Mouse (Mus musculus): ENCODE results near the gene Iqch. TPM values are rescaled to one million over a fixed set of nuclear protein-coding genes. Genes with fewer than 3 reads are reported as not detected.

The Iqch gene
- polyA plus RNA-seq, 1 experiment from 2014 or later, result 0.21 TPM

DNA sequence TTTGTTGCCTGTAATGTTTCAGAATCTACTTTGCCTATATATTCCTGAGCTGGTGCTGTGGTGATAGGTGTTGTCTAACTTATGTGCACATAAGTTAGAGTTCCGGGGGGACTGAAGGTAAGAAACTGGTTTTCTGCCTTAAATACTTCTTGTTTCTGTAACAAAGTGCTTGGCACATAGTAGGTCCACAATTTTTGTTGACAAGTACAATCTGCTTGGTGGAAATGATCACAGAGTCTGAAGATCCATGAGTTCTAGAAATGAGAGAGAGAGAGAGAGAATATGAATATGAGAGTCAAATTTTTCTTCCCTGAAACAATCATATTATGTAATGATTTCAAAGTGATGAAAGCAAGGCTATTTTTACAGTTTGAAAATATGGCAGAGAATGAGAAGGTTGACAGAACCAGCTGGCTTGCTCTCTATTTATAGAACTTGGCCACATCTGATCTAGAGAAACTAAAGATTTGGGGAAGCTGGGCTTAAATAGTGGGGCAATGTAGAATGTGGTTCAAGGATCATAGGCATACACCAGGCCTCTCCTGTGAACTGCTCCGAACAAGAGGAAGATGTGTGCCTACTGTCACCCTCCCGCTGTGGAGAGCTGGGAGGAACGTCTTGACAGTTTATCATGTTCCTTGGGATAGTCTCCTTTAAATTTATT, 39.8 kb upstream of the Iqch start:
- Histone ChIP-seq H3K4me3 (ENCODE audit: low read length) (no peak overlapping the region), H3K36me3 (ENCODE audit: control insufficient read depth, insufficient read depth, low read length) (peaks cover 4% of the 10 kb centered on the region), H3K4me2 (ENCODE audit: low read depth, low read length) (no peak overlapping the region), H3K9me3 (ENCODE audit: control insufficient read depth, low read length) (no peaks in the 10 kb centered on the region), H3K9ac (ENCODE audit: low read length) (no peak overlapping the region), H3K27me3 (ENCODE audit: control insufficient read depth, insufficient read depth, low read depth, low read length) (no peaks in the 10 kb centered on the region), H3K27ac (ENCODE audit: low read length) (no peak overlapping the region), H3K4me1 (replicated peaks; ENCODE audit: control insufficient read depth, insufficient read depth, low read length) (no peaks in the 10 kb centered on the region)
- WGBS, result 81% methylated on average over 4 of the region's 4 CpGs
- ATAC-seq (ENCODE audit: low read depth), result no peak

DNA sequence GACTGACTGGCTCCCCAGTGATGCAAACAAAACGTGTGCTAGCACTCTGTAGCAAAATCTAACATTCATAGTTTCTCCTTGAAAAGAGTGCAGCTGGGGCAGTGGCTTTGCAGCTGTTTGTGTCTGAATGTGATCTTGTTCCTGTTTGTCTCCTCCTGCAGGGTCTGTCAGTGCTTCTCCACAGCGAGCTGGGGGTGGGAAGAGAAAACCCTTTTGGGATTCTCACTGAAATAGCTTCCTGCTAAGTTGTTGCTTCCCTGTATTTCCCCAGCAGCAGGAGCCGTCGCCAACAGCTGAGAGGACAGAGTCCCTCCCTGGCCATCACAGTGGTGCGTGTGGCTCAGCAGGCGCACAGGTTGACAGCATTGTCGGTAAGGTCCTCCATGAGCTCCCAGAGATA, 33.8 kb upstream of the Iqch start:
- ATAC-seq (ENCODE audit: low read depth), result no peak
- Histone ChIP-seq H3K4me2 (ENCODE audit: low read depth, low read length) (no peak overlapping the region), H3K27ac (ENCODE audit: low read length) (no peak overlapping the region), H3K4me1 (replicated peaks; ENCODE audit: control insufficient read depth, insufficient read depth, low read length) (peaks cover 11% of the 10 kb centered on the region; the same call in 1 of the 2 replicates), H3K9me3 (ENCODE audit: control insufficient read depth, low read length) (no peaks in the 10 kb centered on the region), H3K36me3 (ENCODE audit: control insufficient read depth, insufficient read depth, low read length) (peaks cover 4% of the 10 kb centered on the region), H3K27me3 (ENCODE audit: control insufficient read depth, insufficient read depth, low read depth, low read length) (no peaks in the 10 kb centered on the region), H3K4me3 (ENCODE audit: low read length) (no peak overlapping the region), H3K9ac (ENCODE audit: low read length) (no peak overlapping the region)
- WGBS, result 80% methylated on average over 7 of the region's 7 CpGs

DNA sequence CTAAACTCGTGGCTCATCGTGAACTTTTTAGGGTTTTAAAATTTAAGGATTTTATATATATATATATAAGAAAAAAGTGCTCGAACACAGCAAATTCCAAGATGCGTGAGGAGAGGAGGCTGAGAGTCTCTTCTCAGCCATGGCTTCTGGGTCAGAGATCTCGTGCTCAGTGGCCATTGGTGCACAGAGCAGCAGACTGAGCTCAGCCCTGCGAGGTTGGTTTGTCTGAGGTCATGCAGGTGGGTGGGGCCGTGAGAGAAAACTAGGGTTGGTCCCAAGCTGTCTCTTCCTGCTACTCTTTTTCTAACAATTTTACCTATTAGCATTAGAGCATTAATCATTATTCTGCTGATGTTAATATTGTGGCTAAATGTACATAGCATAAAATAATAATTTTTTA, 31.0 kb upstream of the Iqch start:
- H3K36me3 ChIP-seq (ENCODE audit: control insufficient read depth, insufficient read depth, low read length), result peaks cover 4% of the 10 kb centered on the region; the same call in 1 of the 2 replicates
- no peak overlapping the region for H3K9ac ChIP-seq (ENCODE audit: low read length)
- peak; percentile 51; the same call in 1 of the 2 replicates for ATAC-seq (ENCODE audit: low read depth)
- no peaks in the 10 kb centered on the region for H3K27me3 ChIP-seq (ENCODE audit: control insufficient read depth, insufficient read depth, low read depth, low read length)
- 49% methylated on average over 7 of the region's 7 CpGs for WGBS
- 0 out of 2 replicates have a peak overlapping the region, but pooled peaks have one; percentile 25 for H3K4me2 ChIP-seq (ENCODE audit: low read depth, low read length)
- peaks cover 11% of the 10 kb centered on the region; the same call in 1 of the 2 replicates for H3K4me1 ChIP-seq (replicated peaks; ENCODE audit: control insufficient read depth, insufficient read depth, low read length)
- H3K4me3 ChIP-seq (ENCODE audit: low read length), result no peak overlapping the region
- no peaks in the 10 kb centered on the region for H3K9me3 ChIP-seq (ENCODE audit: control insufficient read depth, low read length)
- H3K27ac ChIP-seq (ENCODE audit: low read length), result peak overlapping the region; percentile 38; the same call in 1 of the 2 replicates

DNA sequence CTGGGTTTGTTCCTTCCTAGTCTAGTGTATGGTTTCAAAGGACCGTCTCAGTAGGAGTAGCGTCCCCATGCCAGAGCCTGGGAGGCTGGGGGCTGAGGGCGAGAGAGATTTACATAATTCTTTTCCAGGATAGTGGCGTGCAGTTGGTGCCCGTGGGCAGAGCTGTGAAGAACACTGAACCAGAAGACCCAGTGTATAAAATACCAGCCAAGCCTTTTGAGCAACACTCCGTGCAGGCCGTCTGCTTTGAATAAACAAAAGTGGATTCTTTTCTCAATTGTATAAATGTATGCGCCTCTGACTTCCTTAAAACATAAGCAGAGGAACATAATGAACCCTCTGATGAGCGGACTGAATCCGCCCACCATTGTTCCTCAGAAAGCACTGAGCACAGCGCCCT, 30.6 kb upstream of the Iqch start:
- Histone ChIP-seq H3K36me3 (ENCODE audit: control insufficient read depth, insufficient read depth, low read length) (peaks cover 5% of the 10 kb centered on the region; the same call in 1 of the 2 replicates), H3K9ac (ENCODE audit: low read length) (no peak overlapping the region), H3K27me3 (ENCODE audit: control insufficient read depth, insufficient read depth, low read depth, low read length) (no peaks in the 10 kb centered on the region), H3K9me3 (ENCODE audit: control insufficient read depth, low read length) (no peaks in the 10 kb centered on the region), H3K4me3 (ENCODE audit: low read length) (no peak overlapping the region), H3K4me1 (replicated peaks; ENCODE audit: control insufficient read depth, insufficient read depth, low read length) (peaks cover 11% of the 10 kb centered on the region; the same call in 1 of the 2 replicates), H3K4me2 (ENCODE audit: low read depth, low read length) (peak overlapping the region; percentile 25), H3K27ac (ENCODE audit: low read length) (peak overlapping the region; percentile 38)
- WGBS, result 45% methylated on average over 11 of the region's 11 CpGs
- ATAC-seq (ENCODE audit: low read depth), result peak; percentile 75

DNA sequence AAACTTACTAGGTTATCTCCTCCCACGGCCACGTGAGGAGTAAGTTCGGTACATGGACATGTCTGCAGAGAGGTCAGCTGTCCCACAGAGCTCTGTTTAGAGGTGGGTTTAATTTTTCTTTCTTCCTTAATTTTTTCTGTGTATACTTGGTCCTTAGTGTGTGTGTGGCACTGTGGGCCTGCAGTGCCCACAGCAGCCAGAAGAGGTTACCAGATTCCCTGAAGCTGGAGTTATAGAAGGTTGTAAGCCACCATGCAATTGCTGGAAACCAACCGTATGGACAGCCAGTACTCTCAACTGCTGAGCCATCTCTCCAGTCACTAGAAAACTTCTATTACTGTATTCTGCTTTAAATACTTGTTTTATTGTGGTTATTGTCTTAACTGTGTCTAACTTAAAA, 29.8 kb upstream of the Iqch start:
- Histone ChIP-seq H3K27me3 (ENCODE audit: control insufficient read depth, insufficient read depth, low read depth, low read length) (no peaks in the 10 kb centered on the region), H3K4me3 (ENCODE audit: low read length) (no peak overlapping the region), H3K36me3 (ENCODE audit: control insufficient read depth, insufficient read depth, low read length) (peaks cover 9% of the 10 kb centered on the region; the same call in 1 of the 2 replicates), H3K4me1 (replicated peaks; ENCODE audit: control insufficient read depth, insufficient read depth, low read length) (peaks cover 11% of the 10 kb centered on the region; the same call in 1 of the 2 replicates), H3K27ac (ENCODE audit: low read length) (no peak overlapping the region), H3K4me2 (ENCODE audit: low read depth, low read length) (no peak overlapping the region), H3K9ac (ENCODE audit: low read length) (no peak overlapping the region), H3K9me3 (ENCODE audit: control insufficient read depth, low read length) (no peaks in the 10 kb centered on the region)
- WGBS, result 92% methylated on average over 4 of the region's 4 CpGs
- no peak for ATAC-seq (ENCODE audit: low read depth)

DNA sequence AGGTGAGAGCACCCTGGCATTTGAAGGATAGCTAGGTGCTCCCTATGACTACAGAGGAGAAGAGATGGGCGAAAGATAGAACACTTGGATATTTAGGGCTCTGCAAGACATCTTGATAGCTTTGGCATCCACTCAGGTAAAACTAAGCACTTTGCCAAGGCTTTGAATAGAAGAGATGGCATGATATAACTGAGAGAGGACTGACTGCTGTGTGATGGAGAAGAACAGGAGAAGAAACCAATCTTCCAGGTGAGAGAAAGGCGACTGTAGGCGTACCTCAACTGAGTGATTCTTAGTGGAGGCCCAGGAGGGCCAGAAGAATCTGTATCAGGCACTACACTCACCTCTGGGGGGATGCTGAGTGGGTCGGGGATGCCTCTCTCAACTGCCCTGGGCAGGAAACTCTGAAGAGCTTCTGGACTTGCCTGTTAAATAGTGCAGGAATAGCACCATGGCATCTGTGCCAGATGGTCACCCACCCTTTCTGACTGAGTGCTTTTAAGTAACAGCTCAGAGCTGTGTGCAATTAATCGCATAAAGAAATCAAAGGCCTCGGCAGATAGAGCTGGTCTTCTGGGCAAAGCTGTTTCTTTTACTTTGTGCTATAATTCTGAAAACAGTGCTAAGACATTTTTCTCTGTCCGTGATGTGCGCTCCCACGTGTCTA, 22.9 kb upstream of the Iqch start:
- H3K9me3 ChIP-seq (ENCODE audit: control insufficient read depth, low read length), result no peaks in the 10 kb centered on the region
- H3K4me3 ChIP-seq (ENCODE audit: low read length), result no peak overlapping the region
- no peak for ATAC-seq (ENCODE audit: low read depth)
- H3K9ac ChIP-seq (ENCODE audit: low read length), result no peak overlapping the region
- 88% methylated on average over 9 of the region's 9 CpGs for WGBS
- no peaks in the 10 kb centered on the region for H3K4me1 ChIP-seq (replicated peaks; ENCODE audit: control insufficient read depth, insufficient read depth, low read length)
- H3K36me3 ChIP-seq (ENCODE audit: control insufficient read depth, insufficient read depth, low read length), result peaks cover 9% of the 10 kb centered on the region
- H3K4me2 ChIP-seq (ENCODE audit: low read depth, low read length), result no peak overlapping the region
- no peaks in the 10 kb centered on the region for H3K27me3 ChIP-seq (ENCODE audit: control insufficient read depth, insufficient read depth, low read depth, low read length)
- H3K27ac ChIP-seq (ENCODE audit: low read length), result no peak overlapping the region

DNA sequence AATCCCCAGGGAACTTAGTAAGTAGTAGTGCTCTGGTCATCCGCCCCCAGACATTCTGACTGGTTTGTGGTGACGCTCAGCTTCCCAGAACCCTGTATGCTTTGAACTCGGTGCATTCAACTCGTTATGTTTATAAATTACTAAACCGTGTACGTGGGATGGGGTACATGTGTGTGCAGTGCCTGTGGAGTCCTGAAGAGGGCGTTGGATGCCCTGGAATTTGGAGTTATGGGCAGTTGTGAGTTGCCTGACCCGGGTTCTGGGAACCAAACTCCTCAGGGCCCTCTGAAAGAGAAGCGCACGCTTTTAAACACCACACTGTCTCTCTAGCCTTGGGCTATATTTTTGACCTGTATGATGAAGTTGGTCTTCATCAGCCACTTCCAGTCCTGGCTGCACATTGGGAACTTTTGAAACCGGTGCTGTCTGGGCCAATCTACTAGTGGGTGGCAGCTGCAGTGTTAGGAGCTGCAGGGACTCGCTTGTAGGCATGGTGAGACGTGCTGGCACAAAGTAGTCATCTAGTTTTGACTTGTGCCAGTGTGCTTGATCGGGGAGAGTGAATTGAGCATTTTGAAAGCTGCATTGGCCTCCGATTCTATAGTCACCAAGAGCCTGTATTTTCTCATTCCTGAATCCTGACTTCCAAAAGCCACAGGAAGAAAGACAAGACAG, 21.7 kb upstream of the Iqch start:
- WGBS, result 86% methylated on average over 15 of the region's 15 CpGs
- Histone ChIP-seq H3K27ac (ENCODE audit: low read length) (no peak overlapping the region), H3K36me3 (ENCODE audit: control insufficient read depth, insufficient read depth, low read length) (peaks cover 9% of the 10 kb centered on the region)

DNA sequence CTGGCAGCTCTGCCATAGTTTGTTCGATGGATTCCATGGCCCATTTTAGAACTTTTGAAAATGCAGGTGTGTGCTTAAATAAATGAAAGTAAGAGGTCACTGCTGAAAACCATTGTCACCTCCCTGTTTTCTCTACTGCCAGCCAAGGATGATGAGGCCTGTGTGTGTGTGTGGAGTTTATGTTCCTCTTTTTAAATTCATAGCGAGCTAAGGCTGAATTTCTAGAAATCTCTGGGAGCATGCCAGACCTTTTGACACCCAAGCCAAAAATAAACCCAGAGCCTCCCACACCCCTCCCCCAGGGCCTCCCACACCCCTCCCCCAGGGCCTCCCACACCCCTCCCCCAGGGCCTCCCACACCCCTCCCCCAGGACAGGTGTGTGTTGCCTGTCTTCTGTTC, 15.7 kb upstream of the Iqch start:
- no peak overlapping the region for H3K27ac ChIP-seq (ENCODE audit: low read length)
- H3K4me1 ChIP-seq (replicated peaks; ENCODE audit: control insufficient read depth, insufficient read depth, low read length), result peaks cover 15% of the 10 kb centered on the region
- ATAC-seq (ENCODE audit: low read depth), result no peak
- H3K4me2 ChIP-seq (ENCODE audit: low read depth, low read length), result no peak overlapping the region
- no peaks in the 10 kb centered on the region for H3K9me3 ChIP-seq (ENCODE audit: control insufficient read depth, low read length)
- 83% methylated on average over 2 of the region's 2 CpGs for WGBS
- H3K4me3 ChIP-seq (ENCODE audit: low read length), result no peak overlapping the region
- H3K9ac ChIP-seq (ENCODE audit: low read length), result no peak overlapping the region
- peaks cover 11% of the 10 kb centered on the region for H3K36me3 ChIP-seq (ENCODE audit: control insufficient read depth, insufficient read depth, low read length)
- H3K27me3 ChIP-seq (ENCODE audit: control insufficient read depth, insufficient read depth, low read depth, low read length), result no peaks in the 10 kb centered on the region

More for the DNA sequence above, 21.7 kb upstream of the Iqch start:
- Histone ChIP-seq H3K4me3 (ENCODE audit: low read length) (no peak overlapping the region), H3K9me3 (ENCODE audit: control insufficient read depth, low read length) (no peaks in the 10 kb centered on the region), H3K4me2 (ENCODE audit: low read depth, low read length) (no peak overlapping the region), H3K9ac (ENCODE audit: low read length) (no peak overlapping the region), H3K4me1 (replicated peaks; ENCODE audit: control insufficient read depth, insufficient read depth, low read length) (no peaks in the 10 kb centered on the region), H3K27me3 (ENCODE audit: control insufficient read depth, insufficient read depth, low read depth, low read length) (no peaks in the 10 kb centered on the region)
- ATAC-seq (ENCODE audit: low read depth), result no peak
